Mouse (Mus musculus): ENCODE measurements around the gene Dnajc19.
A peak's percentile ranks its signal among the peaks of the same experiment; 100 is the strongest.

DNA sequence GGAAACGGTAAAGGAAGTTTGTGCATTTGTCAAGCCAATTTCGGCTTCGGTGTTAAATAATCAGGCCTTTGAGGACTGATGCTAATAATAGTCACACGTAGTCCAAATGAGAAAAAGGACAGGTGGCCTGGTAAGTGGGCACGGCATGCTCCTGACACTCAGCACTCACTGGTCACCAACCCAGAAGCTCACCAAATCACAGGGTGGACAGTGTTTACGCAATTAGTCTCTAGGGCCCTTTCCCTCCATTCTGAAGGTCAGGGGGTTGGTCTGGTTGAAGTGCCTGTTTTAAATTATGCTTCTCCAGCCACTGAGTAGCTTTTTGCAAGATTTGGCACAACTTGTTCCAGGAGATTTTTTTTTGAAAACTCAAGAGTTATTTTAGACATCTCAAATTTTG is 72.9 kb downstream of the Dnajc19 start:
- no peak for TF ChIP-seq CTCF (IDR thresholded peaks at IDR 0.05; ENCODE audit: low read depth)
- peak; percentile 78; the same call in 1 of the 2 replicates for TF ChIP-seq EP300 (IDR thresholded peaks at IDR 0.05; ENCODE audit: low read depth)
